Mouse (Mus musculus) G1E (cell line): ENCODE measurements at regions not wholly inside any gene's neighbourhood (a gene's known extent, or its start where the extent isn't known, plus 50 kb on each side); places are given as distances from the start of the nearest gene placed in this dataset.

Experiments
- CTCF ChIP-seq: IDR thresholded peaks from 2 replicates; pipeline ENCODE4 v1.5.1; 2012; ENCODE audit warnings: low read depth, low read length, inconsistent platforms, mixed read lengths
- GATA1 ChIP-seq: IDR thresholded peaks from 2 replicates; pipeline ENCODE4 v1.6.1; 2012; ENCODE audit warnings: borderline replicate concordance, low read length, inconsistent platforms, mixed read lengths
- TAL1 ChIP-seq: conservative IDR thresholded peaks from 2 replicates; pipeline ENCODE4 v1.6.1; 2012; ENCODE audit warnings: low read depth, low read length, inconsistent platforms, mixed read lengths

- TF ChIP-seq CTCF (no peak), TAL1 (no peak), GATA1 (no peak)
Measured at GRCm38 (mm10) chr6:100025531-100025951, 261.7 kb downstream of the Rybp start.
